ENCODE assay signal across 8 mouse cellular contexts in genomic region chr8:92673555-92674243, GRCm38 (mm10). TPM values are rescaled to one million over a fixed set of nuclear protein-coding genes. Genes with fewer than 3 reads are reported as not detected.
DNase-seq lines count a peak whose midpoint lies in the region; ATAC-seq and TF ChIP-seq lines count a peak whose summit lies in the region.

No protein-coding gene starts in this region.

- DNase-seq in WW6 (ENCODE audit: low read depth, low spot score): peak; percentile 47
- peak; percentile 5 for DNase-seq in cerebellum, adult 9-10 months
- DNase-seq in frontal cortex, postnatal 14 days (ENCODE audit: low spot score in 2 of 2): peak; percentile 14 to 16
- DNase-seq in left cerebral cortex, postnatal 14 days (ENCODE audit: low spot score in 2 of 2): peak; percentile 10 to 12
- peak; percentile 96 for DNase-seq in midbrain, embryonic 11.5 days (ENCODE audit: low spot score, missing footprints)
- DNase-seq in stomach, postnatal 0 days (ENCODE audit: low spot score): peak; percentile 53
- DNase-seq in c-Kit-positive CD71-positive TER-119-positive erythroid progenitor cells, embryonic 14.5 days (ENCODE audit: low spot score): no peak

- peak; percentile 80 for ATAC-seq in hindbrain, embryonic 13.5 days (ENCODE audit: low FRiP score)
- ATAC-seq in midbrain, embryonic 11.5 days (ENCODE audit: low FRiP score): peak; percentile 74
- ATAC-seq in stomach, postnatal 0 days (ENCODE audit: low FRiP score, low TSS enrichment): peak; percentile 67

- intact Hi-C loops in left cerebral cortex, postnatal 14 days (cut with DNase I): loop anchor here (5.0 kb wide), 1 partner anchor 311 kb away; no protein-coding TSS in a partner anchor

- under 1% methylated on average over 30 of the region's 30 CpGs for WGBS in hindbrain, embryonic 13.5 days
- WGBS in midbrain, embryonic 11.5 days: under 1% methylated on average over 29 of the region's 30 CpGs
- WGBS in stomach, postnatal 0 days: 1% methylated on average over 27 of the region's 30 CpGs

- H3K4me3 ChIP-seq in hindbrain, embryonic 13.5 days: peak overlapping the region; percentile 48
- peak overlapping the region; percentile 44 for H3K4me3 ChIP-seq in midbrain, embryonic 11.5 days (ENCODE audit: low read depth, low read length)
- H3K4me3 ChIP-seq in stomach, postnatal 0 days (ENCODE audit: low read depth, low read length): peak overlapping the region; percentile 31

- H3K4me2 ChIP-seq in hindbrain, embryonic 13.5 days: peak overlapping the region; percentile 87
- H3K4me2 ChIP-seq in midbrain, embryonic 11.5 days: peak overlapping the region; percentile 87
- peak overlapping the region; percentile 50 for H3K4me2 ChIP-seq in stomach, postnatal 0 days (replicated peaks; ENCODE audit: low read depth)

- peaks cover 95% of the 10 kb centered on the region for H3K27me3 ChIP-seq in hindbrain, embryonic 13.5 days
- H3K27me3 ChIP-seq in midbrain, embryonic 11.5 days (ENCODE audit: control insufficient read depth, insufficient read depth, low read length): peaks cover 45% of the 10 kb centered on the region
- peaks cover 22% of the 10 kb centered on the region for H3K27me3 ChIP-seq in stomach, postnatal 0 days (ENCODE audit: control insufficient read depth, insufficient read depth, low read length)

- no peak overlapping the region for H3K27ac ChIP-seq in hindbrain, embryonic 13.5 days
- H3K27ac ChIP-seq in midbrain, embryonic 11.5 days (ENCODE audit: low read depth, low read length): no peak overlapping the region
- no peak overlapping the region for H3K27ac ChIP-seq in stomach, postnatal 0 days (replicated peaks)

- peaks cover 46% of the 10 kb centered on the region for H3K4me1 ChIP-seq in hindbrain, embryonic 13.5 days (replicated peaks)
- peaks cover 45% of the 10 kb centered on the region for H3K4me1 ChIP-seq in midbrain, embryonic 11.5 days (ENCODE audit: control insufficient read depth, insufficient read depth, low read length)
- H3K4me1 ChIP-seq in stomach, postnatal 0 days (replicated peaks; ENCODE audit: control insufficient read depth, insufficient read depth): peaks cover 4% of the 10 kb centered on the region

- H3K36me3 ChIP-seq in hindbrain, embryonic 13.5 days: no peaks in the 10 kb centered on the region
- no peaks in the 10 kb centered on the region for H3K36me3 ChIP-seq in midbrain, embryonic 11.5 days (ENCODE audit: control insufficient read depth, insufficient read depth, low read length)
- H3K36me3 ChIP-seq in stomach, postnatal 0 days (ENCODE audit: control insufficient read depth, insufficient read depth, low read length): no peaks in the 10 kb centered on the region

- peak overlapping the region; percentile 67; the same call in 1 of the 2 replicates for H3K9ac ChIP-seq in hindbrain, embryonic 13.5 days
- peak overlapping the region; percentile 64 for H3K9ac ChIP-seq in midbrain, embryonic 11.5 days (ENCODE audit: low read length)
- no peak overlapping the region for H3K9ac ChIP-seq in stomach, postnatal 0 days (ENCODE audit: low read length)

- peak; percentile 65 for TF ChIP-seq CTCF in stomach, postnatal 0 days (IDR thresholded peaks at IDR 0.05; ENCODE audit: low read depth)

- H3K9me3 ChIP-seq in hindbrain, embryonic 13.5 days: no peaks in the 10 kb centered on the region
- no peaks in the 10 kb centered on the region for H3K9me3 ChIP-seq in midbrain, embryonic 11.5 days (ENCODE audit: control insufficient read depth, low read length)
- H3K9me3 ChIP-seq in stomach, postnatal 0 days (ENCODE audit: control insufficient read depth, low read length): no peaks in the 10 kb centered on the region

- TF ChIP-seq EP300 in stomach, postnatal 0 days (optimal IDR thresholded peaks at IDR 0.05): no peak

RNA-seq across cellular contexts. Expression of gene Irx6, which starts 0.4 kb away (rescaled TPM):
- 0.77 and 2.2 TPM in 2 replicates for polyA plus RNA-seq in hindbrain, embryonic 13.5 days (2015; fragmentation: Nextera tagmentation; extraction: Ambion mirVana)
- under 1 TPM; 0.11 to 0.23 TPM for total RNA-seq in left cerebral cortex, postnatal 14 days (2021)
- 2.3 and 2.6 TPM in 2 replicates for polyA plus RNA-seq in midbrain, embryonic 11.5 days (2014; fragmentation: Nextera tagmentation; extraction: Ambion mirVana)
- not detected in 2 replicates for polyA plus RNA-seq in stomach, postnatal 0 days (2015; fragmentation: Nextera tagmentation; extraction: Ambion mirVana)
